Comparison of ENCODE assay signal across 8 mouse cellular contexts in the genomic region with DNA sequence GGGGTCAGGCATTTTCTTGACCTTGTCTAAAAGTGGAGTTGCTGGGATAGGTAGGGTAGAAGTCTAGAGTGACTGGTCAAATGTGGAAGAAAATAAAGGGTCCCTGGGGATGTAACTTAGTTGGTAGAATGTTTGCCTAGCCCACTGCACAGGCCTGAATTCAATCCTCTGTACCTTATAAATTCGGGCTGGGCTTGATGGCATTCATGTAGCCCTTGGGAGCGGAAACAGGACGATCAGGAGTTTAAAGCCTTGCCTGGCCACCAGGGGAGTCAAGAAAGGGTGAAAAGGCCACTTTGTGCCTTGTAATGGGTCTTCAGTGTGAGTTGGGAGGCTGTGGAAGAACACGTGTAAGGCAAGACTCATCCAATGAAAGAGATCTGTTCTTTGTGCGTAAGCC. TPM values are rescaled to one million over a fixed set of nuclear protein-coding genes. Genes with fewer than 3 reads are reported as not detected.
DNase-seq lines count a peak whose midpoint lies in the region; ATAC-seq and TF ChIP-seq lines count a peak whose summit lies in the region.

No protein-coding gene starts in this region.

- no peak for TF ChIP-seq POLR2A in olfactory bulb, adult 2 months (IDR thresholded peaks at IDR 0.05; ENCODE audit: insufficient read depth, low read depth, low read length)

- peak; percentile 44 for TF ChIP-seq CTCF in lung, postnatal 0 days (IDR thresholded peaks at IDR 0.05)
- TF ChIP-seq CTCF in olfactory bulb, adult 2 months (IDR thresholded peaks at IDR 0.05; ENCODE audit: insufficient read depth, low read depth, low read length) = no peak

- peak overlapping the region; percentile 58; the same call in 1 of the 2 replicates for H3K9ac ChIP-seq in lung, postnatal 0 days (replicated peaks; ENCODE audit: low read depth)
- H3K9ac ChIP-seq in embryonic facial prominence, embryonic 12.5 days = peak overlapping the region; percentile 90

- peaks cover 5% of the 10 kb centered on the region; the same call in 1 of the 2 replicates for H3K4me1 ChIP-seq in lung, postnatal 0 days (ENCODE audit: insufficient read depth, low read depth, low read length)
- peaks cover 28% of the 10 kb centered on the region for H3K4me1 ChIP-seq in embryonic facial prominence, embryonic 12.5 days
- H3K4me1 ChIP-seq in limb, embryonic 10.5 days = peaks cover 34% of the 10 kb centered on the region
- H3K4me1 ChIP-seq in olfactory bulb, adult 2 months (ENCODE audit: control insufficient read depth, insufficient read depth, low read length) = peaks cover 7% of the 10 kb centered on the region; the same call in 1 of the 2 replicates

- no peaks in the 10 kb centered on the region for H3K36me3 ChIP-seq in lung, postnatal 0 days (ENCODE audit: insufficient read depth, low read length)
- H3K36me3 ChIP-seq in embryonic facial prominence, embryonic 12.5 days = no peaks in the 10 kb centered on the region
- H3K36me3 ChIP-seq in limb, embryonic 10.5 days = peaks cover 38% of the 10 kb centered on the region

- peak overlapping the region; percentile 49 for H3K4me2 ChIP-seq in lung, postnatal 0 days (replicated peaks; ENCODE audit: low read depth, low read length)
- H3K4me2 ChIP-seq in embryonic facial prominence, embryonic 12.5 days (replicated peaks) = peak overlapping the region; percentile 93

- no peak for ATAC-seq in lung, postnatal 0 days
- ATAC-seq in embryonic facial prominence, embryonic 12.5 days (ENCODE audit: insufficient number of reproducible peaks, insufficient read depth, low FRiP score, low TSS enrichment) = no peak

- no peaks in the 10 kb centered on the region for H3K9me3 ChIP-seq in lung, postnatal 0 days (ENCODE audit: low read length)
- no peaks in the 10 kb centered on the region for H3K9me3 ChIP-seq in embryonic facial prominence, embryonic 12.5 days
- no peaks in the 10 kb centered on the region for H3K9me3 ChIP-seq in limb, embryonic 10.5 days (replicated peaks)

- no peak for TF ChIP-seq EP300 in lung, postnatal 0 days (IDR thresholded peaks at IDR 0.05)

- no peak overlapping the region for H3K27ac ChIP-seq in lung, postnatal 0 days (ENCODE audit: low read length)
- 0 out of 2 replicates have a peak overlapping the region, but pooled peaks have one; percentile 98 for H3K27ac ChIP-seq in embryonic facial prominence, embryonic 12.5 days
- H3K27ac ChIP-seq in limb, embryonic 10.5 days = peak overlapping the region; percentile 99
- H3K27ac ChIP-seq in olfactory bulb, adult 2 months (ENCODE audit: insufficient read depth, low read depth, low read length) = no peak overlapping the region

- 9% methylated on average over 5 of the region's 5 CpGs for WGBS in lung, postnatal 0 days
- WGBS in embryonic facial prominence, embryonic 12.5 days = 9% methylated on average over 5 of the region's 5 CpGs
- WGBS in limb, embryonic 10.5 days = 13% methylated on average over 5 of the region's 5 CpGs
- 11% methylated on average over 5 of the region's 5 CpGs for WGBS in olfactory bulb, adult 2 months

- H3K27me3 ChIP-seq in lung, postnatal 0 days (replicated peaks; ENCODE audit: insufficient read depth, low read length) = no peaks in the 10 kb centered on the region
- no peaks in the 10 kb centered on the region for H3K27me3 ChIP-seq in embryonic facial prominence, embryonic 12.5 days
- no peaks in the 10 kb centered on the region for H3K27me3 ChIP-seq in limb, embryonic 10.5 days (ENCODE audit: low read depth, poor library complexity, severe bottlenecking)

- no peak for DNase-seq in lung, postnatal 0 days (ENCODE audit: low spot score)
- no peak for DNase-seq in lung, postnatal 25 days (ENCODE audit: low spot score)
- DNase-seq in limb, embryonic 10.5 days (ENCODE audit: low spot score) = no peak
- DNase-seq in gastrocnemius, postnatal 36 days = no peak
- no peak for DNase-seq in right cerebral cortex, adult 18-20 months
- no peak for DNase-seq in urinary bladder, postnatal 36 days (ENCODE audit: low spot score in 2 of 2)

- peak overlapping the region; percentile 84 for H3K4me3 ChIP-seq in lung, postnatal 0 days (ENCODE audit: low read depth, low read length)
- peak overlapping the region; percentile 91 for H3K4me3 ChIP-seq in embryonic facial prominence, embryonic 12.5 days
- peak overlapping the region; percentile 93 for H3K4me3 ChIP-seq in limb, embryonic 10.5 days
- H3K4me3 ChIP-seq in olfactory bulb, adult 2 months (ENCODE audit: insufficient read depth, low read depth, low read length) = peak overlapping the region; percentile 77

- intact Hi-C loops in gastrocnemius, postnatal 36 days (cut with DNase I) = no loop called here

RNA-seq across cellular contexts. Expression of a gene that starts 1.1 kb away (rescaled TPM):
- 48.6 and 54.0 TPM in 2 replicates for polyA plus RNA-seq in lung, postnatal 0 days (2015; fragmentation: Nextera tagmentation; extraction: Ambion mirVana)
- 160 and 169 TPM in 2 replicates for polyA plus RNA-seq in embryonic facial prominence, embryonic 12.5 days (2016; fragmentation: Nextera tagmentation; extraction: Ambion mirVana)
- 179 and 200 TPM in 2 replicates for polyA plus RNA-seq in limb, embryonic 10.5 days (2016; fragmentation: Nextera tagmentation; extraction: Ambion mirVana)
- polyA plus RNA-seq in olfactory bulb, adult 2 months (2012; ENCODE audit: insufficient read depth, insufficient read length, low replicate concordance, missing spikeins) = not detected in 2 replicates
- total RNA-seq in gastrocnemius, postnatal 36 days (2021) = 10 to 100 TPM; 33.3 to 34.3 TPM

RNA-seq across cellular contexts. Expression of a gene that starts 12.6 kb away (rescaled TPM):
- 18.4 and 18.7 TPM in 2 replicates for polyA plus RNA-seq in lung, postnatal 0 days (2015; fragmentation: Nextera tagmentation; extraction: Ambion mirVana)
- 27.6 and 28.5 TPM in 2 replicates for polyA plus RNA-seq in embryonic facial prominence, embryonic 12.5 days (2016; fragmentation: Nextera tagmentation; extraction: Ambion mirVana)
- 21.4 and 22.0 TPM in 2 replicates for polyA plus RNA-seq in limb, embryonic 10.5 days (2016; fragmentation: Nextera tagmentation; extraction: Ambion mirVana)
- not detected in 2 replicates for polyA plus RNA-seq in olfactory bulb, adult 2 months (2012; ENCODE audit: insufficient read depth, insufficient read length, low replicate concordance, missing spikeins)
- total RNA-seq in gastrocnemius, postnatal 36 days (2021) = 10 to 100 TPM; 10.0 to 10.3 TPM

RNA-seq across cellular contexts. Expression of a gene that starts 39.8 kb away (rescaled TPM):
- polyA plus RNA-seq in lung, postnatal 0 days (2015; fragmentation: Nextera tagmentation; extraction: Ambion mirVana) = 51.8 and 54.5 TPM in 2 replicates
- polyA plus RNA-seq in embryonic facial prominence, embryonic 12.5 days (2016; fragmentation: Nextera tagmentation; extraction: Ambion mirVana) = 72.6 and 75.8 TPM in 2 replicates
- 60.0 and 69.3 TPM in 2 replicates for polyA plus RNA-seq in limb, embryonic 10.5 days (2016; fragmentation: Nextera tagmentation; extraction: Ambion mirVana)
- 349 TPM in 1 of 2 replicates, not detected in the other for polyA plus RNA-seq in olfactory bulb, adult 2 months (2012; ENCODE audit: insufficient read depth, insufficient read length, low replicate concordance, missing spikeins)
- total RNA-seq in gastrocnemius, postnatal 36 days (2021) = 100 to 1,000 TPM; 374 to 411 TPM

RNA-seq across cellular contexts. Expression of a gene that starts 59.7 kb away (rescaled TPM):
- polyA plus RNA-seq in lung, postnatal 0 days (2015; fragmentation: Nextera tagmentation; extraction: Ambion mirVana) = 105 and 110 TPM in 2 replicates
- 88.9 and 94.3 TPM in 2 replicates for polyA plus RNA-seq in embryonic facial prominence, embryonic 12.5 days (2016; fragmentation: Nextera tagmentation; extraction: Ambion mirVana)
- polyA plus RNA-seq in limb, embryonic 10.5 days (2016; fragmentation: Nextera tagmentation; extraction: Ambion mirVana) = 25.9 and 39.9 TPM in 2 replicates
- not detected in 2 replicates for polyA plus RNA-seq in olfactory bulb, adult 2 months (2012; ENCODE audit: insufficient read depth, insufficient read length, low replicate concordance, missing spikeins)
- 10 to 100 TPM; 23.1 to 23.6 TPM for total RNA-seq in gastrocnemius, postnatal 36 days (2021)

Comparison
In these comparisons a context has a peak if more than half of its experiments do, and no peak if none do; other contexts are left out.
1. H3K27ac ChIP-seq: peak in embryonic facial prominence, embryonic 12.5 days (single experiment) and limb, embryonic 10.5 days (single experiment); none in lung, postnatal 0 days (single experiment) and olfactory bulb, adult 2 months (single experiment).
2. RNA of a gene that starts 12.6 kb away (polyA plus RNA-seq): 27.6 to 28.5 TPM in embryonic facial prominence, embryonic 12.5 days, 21.4 to 22.0 TPM in limb, embryonic 10.5 days and 18.4 to 18.7 TPM in lung, postnatal 0 days; not detected in olfactory bulb, adult 2 months; every median in the first group is over 10 times any median in the second.
3. Peak in every context shown above with its lines, with median percentiles within 50 percentile points of each other: H3K4me3 ChIP-seq.